Mouse (Mus musculus) G1E (cell line): ENCODE data around the gene Mrpl37. TPM values are rescaled to one million over a fixed set of nuclear protein-coding genes. Genes with fewer than 3 reads are reported as not detected.

Experiments used
- ATAC-seq: 2 replicates; pipeline ENCODE4 v1.8.0; 2016; ENCODE audit warnings: mild to moderate bottlenecking; ENCODE audit not compliant: insufficient number of reproducible peaks, poor library complexity, low FRiP score, severe bottlenecking; ENCODE audit errors: extremely low read depth
- DNase-seq: peaks from one replicate; pipeline ENCODE4 v3.0.0; 2012; ENCODE audit warnings: low spot score
- H3K27me3 ChIP-seq: 2 replicates; pipeline ENCODE4 v1.6.1; 2012; ENCODE audit warnings: mild to moderate bottlenecking, low read length, inconsistent platforms; ENCODE audit not compliant: insufficient read depth
- H3K36me3 ChIP-seq: replicated peaks from 2 replicates; pipeline ENCODE3; 2012; ENCODE audit warnings: mild to moderate bottlenecking, inconsistent platforms
- H3K4me1 ChIP-seq: 2 replicates; pipeline ENCODE4 v1.6.1; 2012; ENCODE audit warnings: low read depth, low read length, inconsistent platforms, mixed read lengths; ENCODE audit not compliant: insufficient read depth
- H3K4me3 ChIP-seq: 2 replicates; pipeline ENCODE4 v1.5.1; 2012; ENCODE audit warnings: low read depth, mild to moderate bottlenecking, inconsistent platforms, low read length, moderate library complexity, mixed read lengths
- H3K9me3 ChIP-seq: replicated peaks from 2 replicates; pipeline ENCODE4 v1.6.1; 2012; ENCODE audit warnings: inconsistent platforms
- CTCF ChIP-seq: IDR thresholded peaks from 2 replicates; pipeline ENCODE4 v1.5.1; 2012; ENCODE audit warnings: low read depth, low read length, inconsistent platforms, mixed read lengths
- GATA1 ChIP-seq: IDR thresholded peaks from 2 replicates; pipeline ENCODE4 v1.6.1; 2012; ENCODE audit warnings: borderline replicate concordance, low read length, inconsistent platforms, mixed read lengths
- GATA2 ChIP-seq: IDR thresholded peaks from 2 replicates; pipeline ENCODE4 v1.6.1; 2012; ENCODE audit warnings: low read depth, low read length, inconsistent platforms, borderline replicate concordance
- POLR2AphosphoS5 ChIP-seq: IDR thresholded peaks from 2 replicates; pipeline ENCODE4 v1.6.1; 2012; ENCODE audit warnings: low read depth, low read length, inconsistent platforms; ENCODE audit not compliant: insufficient replicate concordance
- TAL1 ChIP-seq: conservative IDR thresholded peaks from 2 replicates; pipeline ENCODE4 v1.6.1; 2012; ENCODE audit warnings: low read depth, low read length, inconsistent platforms, mixed read lengths
- polyA plus RNA-seq: library from polyadenylated mRNA; stranded (reverse); fragments of >175 nt; gene quantifications from 2 replicates; pipeline ENCODE4 v1.2.3, GENCODE M21; 2012
- total RNA-seq, 2 experiments: library from RNA; stranded (forward) in 1 of 2; stranded (reverse) in 1 of 2; fragments of 200-1000 nt in 1 of 2; fragments of >200 nt in 1 of 2; fragmentation: Nextera tagmentation in 1 of 2; gene quantifications; 2 replicates each; pipeline ENCODE4 v1.2.3; 2014 to 2017

The Mrpl37 gene
- total and polyA plus RNA-seq, 3 experiments: 41.0 to 95.0 (median 50.4) TPM

GRCm38 (mm10) chr4:107045188-107045587 is 21.5 kb downstream of the Mrpl37 start:
- peaks cover 94% of the 10 kb centered on the region for H3K36me3 ChIP-seq
- no peak for DNase-seq

GRCm38 (mm10) chr4:107042304-107042703 is 24.4 kb downstream of the Mrpl37 start:
- peaks cover 8% of the 10 kb centered on the region for H3K4me1 ChIP-seq
- H3K27me3 ChIP-seq: no peaks in the 10 kb centered on the region
- DNase-seq (no peak), ATAC-seq (no peak)
- peaks cover 97% of the 10 kb centered on the region for H3K36me3 ChIP-seq
- no peaks in the 10 kb centered on the region for H3K9me3 ChIP-seq
- H3K4me3 ChIP-seq: no peak overlapping the region
- no peak for TF ChIP-seq GATA1
- TF ChIP-seq TAL1: no peak

More at GRCm38 (mm10) chr4:107045188-107045587, 21.5 kb downstream of the Mrpl37 start:
- TF ChIP-seq GATA1 (no peak), POLR2AphosphoS5 (no peak), GATA2 (no peak), CTCF (no peak)
- no peaks in the 10 kb centered on the region for H3K9me3 ChIP-seq
- H3K4me3 ChIP-seq: no peak overlapping the region
- H3K27me3 ChIP-seq: no peaks in the 10 kb centered on the region
- ATAC-seq: no peak
- peaks cover 7% of the 10 kb centered on the region for H3K4me1 ChIP-seq

- Histone ChIP-seq H3K9me3 (no peaks in the 10 kb centered on the region), H3K36me3 (peaks cover 97% of the 10 kb centered on the region), H3K4me3 (no peak overlapping the region), H3K27me3 (no peaks in the 10 kb centered on the region), H3K4me1 (peaks cover 15% of the 10 kb centered on the region)
- TF ChIP-seq GATA2: no peak
- no peak for TF ChIP-seq TAL1
- TF ChIP-seq POLR2AphosphoS5: no peak
- no peak for TF ChIP-seq CTCF
- TF ChIP-seq GATA1: no peak
- DNase-seq (no peak), ATAC-seq (no peak)
These were observed 27.4 kb downstream of the Mrpl37 start for GRCm38 (mm10) chr4:107039270-107039669.

- Histone ChIP-seq H3K4me1 (peaks cover 15% of the 10 kb centered on the region), H3K27me3 (no peaks in the 10 kb centered on the region), H3K36me3 (peaks cover 97% of the 10 kb centered on the region), H3K9me3 (no peaks in the 10 kb centered on the region), H3K4me3 (no peak overlapping the region)
- no peak for DNase-seq
- ATAC-seq: no peak
- no peak for TF ChIP-seq TAL1
- TF ChIP-seq CTCF: no peak
- TF ChIP-seq GATA2: no peak
- no peak for TF ChIP-seq GATA1
- no peak for TF ChIP-seq POLR2AphosphoS5
These were observed 28.4 kb downstream of the Mrpl37 start for GRCm38 (mm10) chr4:107038303-107038702.

GRCm38 (mm10) chr4:107036985-107037384 is 29.7 kb downstream of the Mrpl37 start:
- peaks cover 15% of the 10 kb centered on the region for H3K4me1 ChIP-seq
- no peak overlapping the region for H3K4me3 ChIP-seq
- H3K9me3 ChIP-seq: no peaks in the 10 kb centered on the region
- TF ChIP-seq TAL1 (no peak), GATA2 (no peak), GATA1 (no peak), POLR2AphosphoS5 (no peak), CTCF (no peak)
- ATAC-seq (no peak), DNase-seq (no peak)
- H3K36me3 ChIP-seq: peaks cover 98% of the 10 kb centered on the region
- H3K27me3 ChIP-seq: no peaks in the 10 kb centered on the region

- H3K36me3 ChIP-seq: peaks cover 98% of the 10 kb centered on the region
- H3K4me1 ChIP-seq: peaks cover 13% of the 10 kb centered on the region
- H3K4me3 ChIP-seq: no peak overlapping the region
- no peaks in the 10 kb centered on the region for H3K27me3 ChIP-seq
- ATAC-seq: no peak
- TF ChIP-seq GATA2 (no peak), TAL1 (no peak), CTCF (no peak), POLR2AphosphoS5 (no peak), GATA1 (no peak)
- DNase-seq: no peak
- no peaks in the 10 kb centered on the region for H3K9me3 ChIP-seq
These were observed 31.0 kb downstream of the Mrpl37 start for GRCm38 (mm10) chr4:107035689-107036088.

- H3K4me1 ChIP-seq: peaks cover 26% of the 10 kb centered on the region
- no peak for ATAC-seq
- DNase-seq: no peak
- H3K36me3 ChIP-seq: peaks cover 99% of the 10 kb centered on the region
- H3K27me3 ChIP-seq: no peaks in the 10 kb centered on the region
- TF ChIP-seq POLR2AphosphoS5: no peak
- no peak for TF ChIP-seq GATA1
- no peak for TF ChIP-seq TAL1
- no peaks in the 10 kb centered on the region for H3K9me3 ChIP-seq
- H3K4me3 ChIP-seq: no peak overlapping the region
These were observed 40.2 kb downstream of the Mrpl37 start for GRCm38 (mm10) chr4:107026451-107026850.
